Mouse (Mus musculus): Measurements from ENCODE around the gene Fam107b. TPM values are rescaled to one million over a fixed set of nuclear protein-coding genes. Genes with fewer than 3 reads are reported as not detected.
"Not testable (repeated sequence)": the region's sequence is repeated elsewhere in the genome, so short reads cannot be mapped to it uniquely, and the experiment has no call there.

Gene Fam107b
- polyA plus RNA-seq, 1 experiment from 2014 or later = 65.8 TPM

GRCm38 (mm10) chr2:3690221-3690620 is 119.9 kb downstream of the Fam107b start:
- H3K36me3 ChIP-seq (ENCODE audit: control insufficient read depth, insufficient read depth, low read length) = no peaks in the 10 kb centered on the region
- H3K4me3 ChIP-seq (ENCODE audit: low read depth, low read length) = no peak overlapping the region
- H3K9ac ChIP-seq (ENCODE audit: low read depth, low read length) = no peak overlapping the region
- DNase-seq (ENCODE audit: low spot score) (no peak), ATAC-seq (ENCODE audit: low FRiP score) (no peak)
- no peak overlapping the region for H3K27ac ChIP-seq (ENCODE audit: low read depth, low read length)
- H3K4me2 ChIP-seq (replicated peaks; ENCODE audit: low read depth, low read length) = no peak overlapping the region
- no peaks in the 10 kb centered on the region for H3K27me3 ChIP-seq (ENCODE audit: control insufficient read depth, insufficient read depth, low read length)
- no peaks in the 10 kb centered on the region for H3K4me1 ChIP-seq (replicated peaks; ENCODE audit: control insufficient read depth, insufficient read depth, low read length)
- no peaks in the 10 kb centered on the region for H3K9me3 ChIP-seq (ENCODE audit: control insufficient read depth, low read length)
- 65% methylated on average over 4 of the region's 4 CpGs for WGBS

- ATAC-seq (ENCODE audit: low FRiP score) = no peak
- Histone ChIP-seq H3K27ac (ENCODE audit: low read depth, low read length) (no peak overlapping the region), H3K9me3 (ENCODE audit: control insufficient read depth, low read length) (no peaks in the 10 kb centered on the region), H3K4me2 (replicated peaks; ENCODE audit: low read depth, low read length) (no peak overlapping the region), H3K4me1 (replicated peaks; ENCODE audit: control insufficient read depth, insufficient read depth, low read length) (no peaks in the 10 kb centered on the region), H3K27me3 (ENCODE audit: control insufficient read depth, insufficient read depth, low read length) (no peaks in the 10 kb centered on the region), H3K36me3 (ENCODE audit: control insufficient read depth, insufficient read depth, low read length) (no peaks in the 10 kb centered on the region), H3K9ac (ENCODE audit: low read depth, low read length) (no peak overlapping the region), H3K4me3 (ENCODE audit: low read depth, low read length) (no peak overlapping the region)
- 91% methylated on average over 2 of the region's 2 CpGs for WGBS
- DNase-seq (ENCODE audit: low spot score) = no peak
Measured at GRCm38 (mm10) chr2:3692833-3693232, 122.5 kb downstream of the Fam107b start.

- no peaks in the 10 kb centered on the region for H3K27me3 ChIP-seq (ENCODE audit: control insufficient read depth, insufficient read depth, low read length)
- ATAC-seq (ENCODE audit: low FRiP score) = no peak
- no peak overlapping the region for H3K27ac ChIP-seq (ENCODE audit: low read depth, low read length)
- DNase-seq (ENCODE audit: low spot score) = no peak
- H3K4me1 ChIP-seq (replicated peaks; ENCODE audit: control insufficient read depth, insufficient read depth, low read length) = no peaks in the 10 kb centered on the region
- no peak overlapping the region for H3K9ac ChIP-seq (ENCODE audit: low read depth, low read length)
- no peaks in the 10 kb centered on the region for H3K9me3 ChIP-seq (ENCODE audit: control insufficient read depth, low read length)
- no peak overlapping the region for H3K4me2 ChIP-seq (replicated peaks; ENCODE audit: low read depth, low read length)
- H3K4me3 ChIP-seq (ENCODE audit: low read depth, low read length) = no peak overlapping the region
- H3K36me3 ChIP-seq (ENCODE audit: control insufficient read depth, insufficient read depth, low read length) = no peaks in the 10 kb centered on the region
- WGBS = 91% methylated on average over 5 of the region's 5 CpGs
Measured at GRCm38 (mm10) chr2:3695900-3696299, 125.6 kb downstream of the Fam107b start.

- DNase-seq (ENCODE audit: low spot score) (no peak), ATAC-seq (ENCODE audit: low FRiP score) (no peak)
- no peak overlapping the region for H3K4me2 ChIP-seq (replicated peaks; ENCODE audit: low read depth, low read length)
- no peaks in the 10 kb centered on the region for H3K27me3 ChIP-seq (ENCODE audit: control insufficient read depth, insufficient read depth, low read length)
- no peak overlapping the region for H3K9ac ChIP-seq (ENCODE audit: low read depth, low read length)
- no peaks in the 10 kb centered on the region for H3K4me1 ChIP-seq (replicated peaks; ENCODE audit: control insufficient read depth, insufficient read depth, low read length)
- no peak overlapping the region for H3K4me3 ChIP-seq (ENCODE audit: low read depth, low read length)
- H3K27ac ChIP-seq (ENCODE audit: low read depth, low read length) = no peak overlapping the region
- no peaks in the 10 kb centered on the region for H3K9me3 ChIP-seq (ENCODE audit: control insufficient read depth, low read length)
- H3K36me3 ChIP-seq (ENCODE audit: control insufficient read depth, insufficient read depth, low read length) = no peaks in the 10 kb centered on the region
- WGBS = 83% methylated on average over 1 of the region's 1 CpGs
Measured at GRCm38 (mm10) chr2:3700368-3700767, 130.1 kb downstream of the Fam107b start.

GRCm38 (mm10) chr2:3702640-3703190 is 132.4 kb downstream of the Fam107b start:
- DNase-seq (ENCODE audit: low spot score) (no peak), ATAC-seq (ENCODE audit: low FRiP score) (no peak)
- Histone ChIP-seq H3K9me3 (ENCODE audit: control insufficient read depth, low read length) (no peaks in the 10 kb centered on the region), H3K4me3 (ENCODE audit: low read depth, low read length) (no peak overlapping the region), H3K27me3 (ENCODE audit: control insufficient read depth, insufficient read depth, low read length) (no peaks in the 10 kb centered on the region), H3K36me3 (ENCODE audit: control insufficient read depth, insufficient read depth, low read length) (no peaks in the 10 kb centered on the region), H3K4me2 (replicated peaks; ENCODE audit: low read depth, low read length) (no peak overlapping the region), H3K9ac (ENCODE audit: low read depth, low read length) (no peak overlapping the region), H3K27ac (ENCODE audit: low read depth, low read length) (no peak overlapping the region), H3K4me1 (replicated peaks; ENCODE audit: control insufficient read depth, insufficient read depth, low read length) (no peaks in the 10 kb centered on the region)
- 84% methylated on average over 7 of the region's 7 CpGs for WGBS

GRCm38 (mm10) chr2:3703806-3704205 is 133.5 kb downstream of the Fam107b start:
- Histone ChIP-seq H3K27me3 (ENCODE audit: control insufficient read depth, insufficient read depth, low read length) (no peaks in the 10 kb centered on the region), H3K27ac (ENCODE audit: low read depth, low read length) (no peak overlapping the region), H3K9me3 (ENCODE audit: control insufficient read depth, low read length) (no peaks in the 10 kb centered on the region), H3K9ac (ENCODE audit: low read depth, low read length) (no peak overlapping the region), H3K4me3 (ENCODE audit: low read depth, low read length) (no peak overlapping the region), H3K4me1 (replicated peaks; ENCODE audit: control insufficient read depth, insufficient read depth, low read length) (no peaks in the 10 kb centered on the region), H3K4me2 (replicated peaks; ENCODE audit: low read depth, low read length) (no peak overlapping the region), H3K36me3 (ENCODE audit: control insufficient read depth, insufficient read depth, low read length) (no peaks in the 10 kb centered on the region)
- WGBS = 87% methylated on average over 2 of the region's 2 CpGs
- no peak for ATAC-seq (ENCODE audit: low FRiP score)
- no peak for DNase-seq (ENCODE audit: low spot score)

GRCm38 (mm10) chr2:3704311-3705162 is 134.2 kb downstream of the Fam107b start:
- H3K9ac ChIP-seq (ENCODE audit: low read depth, low read length) = no peak overlapping the region
- H3K4me3 ChIP-seq (ENCODE audit: low read depth, low read length) = no peak overlapping the region
- WGBS = 75% methylated on average over 9 of the region's 9 CpGs
- no peak overlapping the region for H3K27ac ChIP-seq (ENCODE audit: low read depth, low read length)
- no peaks in the 10 kb centered on the region for H3K27me3 ChIP-seq (ENCODE audit: control insufficient read depth, insufficient read depth, low read length)
- no peak overlapping the region for H3K4me2 ChIP-seq (replicated peaks; ENCODE audit: low read depth, low read length)
- DNase-seq (ENCODE audit: low spot score) = no peak
- H3K36me3 ChIP-seq (ENCODE audit: control insufficient read depth, insufficient read depth, low read length) = no peaks in the 10 kb centered on the region
- no peaks in the 10 kb centered on the region for H3K4me1 ChIP-seq (replicated peaks; ENCODE audit: control insufficient read depth, insufficient read depth, low read length)
- H3K9me3 ChIP-seq (ENCODE audit: control insufficient read depth, low read length) = no peaks in the 10 kb centered on the region
- ATAC-seq (ENCODE audit: low FRiP score) = no peak

- not testable (repeated sequence) for H3K4me2 ChIP-seq (replicated peaks; ENCODE audit: low read depth, low read length)
- 68% methylated on average over 3 of the region's 3 CpGs for WGBS
Measured at GRCm38 (mm10) chr2:3705283-3705682, 135.0 kb downstream of the Fam107b start.

GRCm38 (mm10) chr2:3707236-3707635 is 136.9 kb downstream of the Fam107b start:
- no peaks in the 10 kb centered on the region for H3K4me1 ChIP-seq (replicated peaks; ENCODE audit: control insufficient read depth, insufficient read depth, low read length)
- no peaks in the 10 kb centered on the region for H3K36me3 ChIP-seq (ENCODE audit: control insufficient read depth, insufficient read depth, low read length)
- ATAC-seq (ENCODE audit: low FRiP score) = no peak
- H3K9ac ChIP-seq (ENCODE audit: low read depth, low read length) = no peak overlapping the region
- H3K27me3 ChIP-seq (ENCODE audit: control insufficient read depth, insufficient read depth, low read length) = no peaks in the 10 kb centered on the region
- 84% methylated on average over 1 of the region's 1 CpGs for WGBS
- H3K4me3 ChIP-seq (ENCODE audit: low read depth, low read length) = no peak overlapping the region
- no peak overlapping the region for H3K4me2 ChIP-seq (replicated peaks; ENCODE audit: low read depth, low read length)
- no peak overlapping the region for H3K27ac ChIP-seq (ENCODE audit: low read depth, low read length)
- no peak for DNase-seq (ENCODE audit: low spot score)
- no peaks in the 10 kb centered on the region for H3K9me3 ChIP-seq (ENCODE audit: control insufficient read depth, low read length)

More at GRCm38 (mm10) chr2:3705283-3705682, 135.0 kb downstream of the Fam107b start:
- not testable (repeated sequence) for H3K9me3 ChIP-seq (ENCODE audit: control insufficient read depth, low read length); H3K36me3 ChIP-seq (ENCODE audit: control insufficient read depth, insufficient read depth, low read length); ATAC-seq (ENCODE audit: low FRiP score); H3K27me3 ChIP-seq (ENCODE audit: control insufficient read depth, insufficient read depth, low read length); H3K4me1 ChIP-seq (replicated peaks; ENCODE audit: control insufficient read depth, insufficient read depth, low read length); H3K4me3 ChIP-seq (ENCODE audit: low read depth, low read length); H3K27ac ChIP-seq (ENCODE audit: low read depth, low read length); H3K9ac ChIP-seq (ENCODE audit: low read depth, low read length); DNase-seq (ENCODE audit: low spot score)

Data from hindbrain, embryonic 11.5 days (tissue).